Mouse (Mus musculus): ENCODE measurements around the gene Naa35. TPM values are rescaled to one million over a fixed set of nuclear protein-coding genes. Genes with fewer than 3 reads are reported as not detected.
A peak's percentile ranks its signal among the peaks of the same experiment; 100 is the strongest.

Gene Naa35
- polyA plus RNA-seq, 1 experiment, result 35.1 TPM

DNA sequence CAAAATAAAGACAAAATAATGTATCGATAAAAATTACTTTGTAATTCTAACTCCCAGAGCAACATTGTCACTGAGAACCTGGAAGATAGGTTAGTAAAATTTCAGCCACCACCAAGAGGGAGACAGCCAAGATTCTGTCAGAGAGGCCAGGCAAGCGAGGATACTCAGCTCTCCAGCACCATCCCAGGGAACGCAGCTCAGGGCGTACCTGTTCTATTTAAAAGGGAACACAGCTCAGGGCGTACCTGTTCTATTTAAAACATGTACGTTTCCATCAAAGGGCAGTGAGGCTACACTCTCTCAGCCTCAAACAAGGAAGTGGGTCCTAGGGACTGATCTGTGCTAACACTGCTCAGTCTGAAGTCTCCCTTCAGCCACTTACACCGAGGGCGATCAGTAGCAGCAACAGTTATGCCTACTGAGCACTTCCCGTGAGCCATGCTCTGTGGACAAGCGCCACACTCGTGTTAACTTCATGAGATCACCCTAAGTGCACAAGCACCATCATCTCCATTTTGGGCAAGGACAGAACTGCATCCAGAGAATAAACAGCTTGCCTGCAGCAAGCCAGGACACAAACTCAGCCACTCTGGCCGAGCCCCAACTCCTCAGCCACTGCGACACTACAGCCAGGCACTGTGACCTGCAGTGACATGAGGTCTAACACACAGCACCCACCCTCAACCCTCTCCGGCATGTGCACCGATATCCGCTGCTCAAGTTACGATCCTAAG is 30.1 kb upstream of the Naa35 start:
- Histone ChIP-seq H3K27me3 (ENCODE audit: control insufficient read depth, insufficient read depth, insufficient read length) (no peaks in the 10 kb centered on the region), H3ac (ENCODE audit: control insufficient read depth, insufficient read length, low read depth) (no peak overlapping the region), H3K36me3 (ENCODE audit: control insufficient read depth, insufficient read depth) (no peaks in the 10 kb centered on the region), H3K79me3 (ENCODE audit: low read depth) (peaks cover 41% of the 10 kb centered on the region), H3K4me3 (ENCODE audit: insufficient read depth, poor library complexity, severe bottlenecking) (no peak overlapping the region), H3K79me2 (ENCODE audit: control insufficient read depth, insufficient read depth) (peaks cover 69% of the 10 kb centered on the region)
- no peak for TF ChIP-seq CTCF (IDR thresholded peaks at IDR 0.05; ENCODE audit: control insufficient read depth, insufficient read depth, insufficient read length)
- TF ChIP-seq FOSL1 (IDR thresholded peaks at IDR 0.05; ENCODE audit: insufficient read depth, low read length, poor library complexity, severe bottlenecking), result no peak
- no peak for TF ChIP-seq MYOG (IDR thresholded peaks at IDR 0.05; ENCODE audit: control insufficient read depth, extremely low read depth, insufficient read length)
- TF ChIP-seq MYOD1 (IDR thresholded peaks at IDR 0.05; ENCODE audit: control insufficient read depth, insufficient read length, low read depth), result no peak
- TF ChIP-seq USF1 (IDR thresholded peaks at IDR 0.05; ENCODE audit: low read depth), result no peak
- TF ChIP-seq MAX (IDR thresholded peaks at IDR 0.05), result no peak
- TF ChIP-seq CEBPB (IDR thresholded peaks at IDR 0.05; ENCODE audit: low read depth), result no peak

DNA sequence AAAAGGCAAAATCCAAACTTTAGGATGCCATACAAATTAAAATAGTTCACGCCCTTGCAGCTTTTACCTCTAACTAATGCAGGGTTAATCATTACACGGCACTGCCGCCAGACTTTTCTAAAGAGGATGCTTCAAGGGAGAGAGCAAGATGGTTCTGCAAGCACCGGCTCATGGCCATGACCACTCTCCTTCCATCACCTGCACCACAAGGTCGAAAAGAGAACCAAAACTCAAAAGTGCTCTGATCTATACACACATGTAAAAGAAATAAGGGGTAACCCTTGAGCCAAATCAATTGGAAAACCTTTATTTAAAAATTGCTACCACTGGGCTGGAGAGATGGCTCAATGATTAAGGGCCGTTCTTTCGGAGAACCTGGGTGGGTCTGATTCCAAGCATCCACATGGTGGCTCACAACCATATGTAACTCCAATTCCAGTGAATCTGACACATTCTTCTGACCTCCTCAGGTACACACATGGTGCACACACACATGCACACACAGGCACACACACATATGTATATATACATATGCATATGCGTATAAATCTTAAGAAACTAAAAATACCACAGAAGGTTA is 29.4 kb upstream of the Naa35 start:
- no peak for TF ChIP-seq USF1 (IDR thresholded peaks at IDR 0.05; ENCODE audit: low read depth)
- no peak for TF ChIP-seq FOSL1 (IDR thresholded peaks at IDR 0.05; ENCODE audit: insufficient read depth, low read length, poor library complexity, severe bottlenecking)
- TF ChIP-seq CTCF (IDR thresholded peaks at IDR 0.05; ENCODE audit: control insufficient read depth, insufficient read depth, insufficient read length), result no peak
- TF ChIP-seq MYOD1 (IDR thresholded peaks at IDR 0.05; ENCODE audit: control insufficient read depth, insufficient read length, low read depth), result no peak
- TF ChIP-seq CEBPB (IDR thresholded peaks at IDR 0.05; ENCODE audit: low read depth), result no peak
- no peak for TF ChIP-seq MYOG (IDR thresholded peaks at IDR 0.05; ENCODE audit: control insufficient read depth, extremely low read depth, insufficient read length)
- TF ChIP-seq MAX (IDR thresholded peaks at IDR 0.05), result no peak
- Histone ChIP-seq H3ac (ENCODE audit: control insufficient read depth, insufficient read length, low read depth) (no peak overlapping the region), H3K36me3 (ENCODE audit: control insufficient read depth, insufficient read depth) (no peaks in the 10 kb centered on the region), H3K27me3 (ENCODE audit: control insufficient read depth, insufficient read depth, insufficient read length) (no peaks in the 10 kb centered on the region), H3K4me3 (ENCODE audit: insufficient read depth, poor library complexity, severe bottlenecking) (no peak overlapping the region), H3K79me3 (ENCODE audit: low read depth) (peaks cover 33% of the 10 kb centered on the region), H3K79me2 (ENCODE audit: control insufficient read depth, insufficient read depth) (peaks cover 62% of the 10 kb centered on the region)

- Histone ChIP-seq H3K36me3 (ENCODE audit: control insufficient read depth, insufficient read depth) (no peaks in the 10 kb centered on the region), H3K27me3 (ENCODE audit: control insufficient read depth, insufficient read depth, insufficient read length) (no peaks in the 10 kb centered on the region), H3K79me3 (ENCODE audit: low read depth) (peaks cover 27% of the 10 kb centered on the region), H3ac (ENCODE audit: control insufficient read depth, insufficient read length, low read depth) (peak overlapping the region; percentile 99), H3K79me2 (ENCODE audit: control insufficient read depth, insufficient read depth) (peaks cover 52% of the 10 kb centered on the region), H3K4me3 (ENCODE audit: insufficient read depth, poor library complexity, severe bottlenecking) (peak overlapping the region; percentile 52)
- TF ChIP-seq USF1 (IDR thresholded peaks at IDR 0.05; ENCODE audit: low read depth) (no peak), MYOD1 (IDR thresholded peaks at IDR 0.05; ENCODE audit: control insufficient read depth, insufficient read length, low read depth) (no peak), CTCF (IDR thresholded peaks at IDR 0.05; ENCODE audit: control insufficient read depth, insufficient read depth, insufficient read length) (no peak), MAX (IDR thresholded peaks at IDR 0.05) (no peak), MYOG (IDR thresholded peaks at IDR 0.05; ENCODE audit: control insufficient read depth, extremely low read depth, insufficient read length) (no peak), FOSL1 (IDR thresholded peaks at IDR 0.05; ENCODE audit: insufficient read depth, low read length, poor library complexity, severe bottlenecking) (no peak)
Measured at GRCm38 (mm10) chr13:59556670-59557069, 28.4 kb upstream of the Naa35 start.

DNA sequence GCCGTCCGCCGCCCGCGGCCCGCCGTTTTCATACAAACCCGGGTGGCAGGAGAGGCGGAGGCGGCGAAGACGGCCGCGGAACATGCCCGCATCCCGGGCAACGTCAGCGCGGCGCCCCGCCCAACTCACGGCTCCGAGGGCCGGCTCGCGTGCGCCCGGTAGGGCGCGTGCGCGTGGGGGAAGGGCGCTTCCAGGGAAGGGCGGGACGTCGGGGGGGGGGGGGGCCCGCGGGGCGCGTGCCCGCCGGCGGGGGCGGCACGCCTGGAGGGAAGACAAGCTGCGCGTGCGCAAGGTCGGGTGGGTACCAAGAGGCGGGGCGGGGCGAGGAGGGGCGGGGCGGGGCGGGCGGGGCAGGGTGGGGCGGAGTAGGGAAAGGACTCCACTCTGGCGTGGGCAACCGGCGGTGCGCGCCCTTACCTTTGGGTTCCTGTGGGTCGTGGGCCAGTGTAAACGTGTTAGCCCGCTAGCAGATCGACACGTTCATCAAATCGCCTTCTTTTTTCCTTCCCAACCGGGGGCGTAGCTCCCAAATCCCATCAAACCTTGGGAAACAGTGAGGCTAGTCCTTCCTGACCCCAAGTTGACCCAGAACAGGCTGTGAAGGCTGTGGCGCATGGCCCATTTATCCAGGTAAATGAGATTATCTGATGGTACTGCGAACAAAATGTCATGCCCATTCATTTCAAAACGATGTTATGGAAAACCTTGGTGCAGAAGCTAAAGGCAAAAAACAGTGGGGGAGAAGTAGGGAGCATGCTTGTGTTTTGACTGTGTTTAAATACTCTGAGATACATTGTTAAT is 27.7 kb upstream of the Naa35 start:
- H3K79me2 ChIP-seq (ENCODE audit: control insufficient read depth, insufficient read depth), result peaks cover 45% of the 10 kb centered on the region
- TF ChIP-seq CEBPB (IDR thresholded peaks at IDR 0.05; ENCODE audit: low read depth) (no peak), CTCF (IDR thresholded peaks at IDR 0.05; ENCODE audit: control insufficient read depth, insufficient read depth, insufficient read length) (no peak), MYOD1 (IDR thresholded peaks at IDR 0.05; ENCODE audit: control insufficient read depth, insufficient read length, low read depth) (no peak), FOSL1 (IDR thresholded peaks at IDR 0.05; ENCODE audit: insufficient read depth, low read length, poor library complexity, severe bottlenecking) (no peak), MYOG (IDR thresholded peaks at IDR 0.05; ENCODE audit: control insufficient read depth, extremely low read depth, insufficient read length) (no peak), USF1 (IDR thresholded peaks at IDR 0.05; ENCODE audit: low read depth) (no peak), MAX (IDR thresholded peaks at IDR 0.05) (no peak)
- H3K36me3 ChIP-seq (ENCODE audit: control insufficient read depth, insufficient read depth), result no peaks in the 10 kb centered on the region
- peak overlapping the region; percentile 99 for H3ac ChIP-seq (ENCODE audit: control insufficient read depth, insufficient read length, low read depth)
- peak overlapping the region; percentile 52 for H3K4me3 ChIP-seq (ENCODE audit: insufficient read depth, poor library complexity, severe bottlenecking)
- peaks cover 27% of the 10 kb centered on the region for H3K79me3 ChIP-seq (ENCODE audit: low read depth)
- H3K27me3 ChIP-seq (ENCODE audit: control insufficient read depth, insufficient read depth, insufficient read length), result no peaks in the 10 kb centered on the region

DNA sequence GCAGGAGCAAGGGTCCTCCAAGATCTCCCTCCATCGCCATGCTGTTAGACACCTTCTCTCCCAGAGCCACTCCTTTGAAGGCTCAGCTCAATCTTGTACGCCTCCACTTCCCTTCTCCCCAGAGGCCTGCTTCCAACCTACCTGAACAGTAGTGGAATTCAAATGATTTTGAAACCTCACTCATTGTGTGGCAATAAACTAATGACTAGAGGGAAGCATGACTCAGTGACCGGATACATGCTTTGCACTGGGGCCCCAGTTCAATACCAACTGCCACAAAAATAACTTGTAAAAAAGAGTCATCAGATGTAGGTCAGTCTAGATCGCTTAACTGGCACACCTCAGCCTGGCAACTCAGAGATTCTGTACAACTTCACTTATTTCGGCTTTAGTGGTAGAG is 26.3 kb upstream of the Naa35 start:
- no peaks in the 10 kb centered on the region for H3K27me3 ChIP-seq (ENCODE audit: control insufficient read depth, insufficient read depth, insufficient read length)
- H3K79me2 ChIP-seq (ENCODE audit: control insufficient read depth, insufficient read depth), result peaks cover 31% of the 10 kb centered on the region
- no peak overlapping the region for H3K4me3 ChIP-seq (ENCODE audit: insufficient read depth, poor library complexity, severe bottlenecking)
- H3K79me3 ChIP-seq (ENCODE audit: low read depth), result peaks cover 21% of the 10 kb centered on the region
- no peaks in the 10 kb centered on the region for H3K36me3 ChIP-seq (ENCODE audit: control insufficient read depth, insufficient read depth)
- no peak overlapping the region for H3ac ChIP-seq (ENCODE audit: control insufficient read depth, insufficient read length, low read depth)
- TF ChIP-seq USF1 (IDR thresholded peaks at IDR 0.05; ENCODE audit: low read depth) (no peak), MYOD1 (IDR thresholded peaks at IDR 0.05; ENCODE audit: control insufficient read depth, insufficient read length, low read depth) (no peak), CEBPB (IDR thresholded peaks at IDR 0.05; ENCODE audit: low read depth) (no peak)
